Mouse (Mus musculus) kidney, embryonic 16.5 days (tissue): Measurements from ENCODE around the gene Gm3415. TPM values are rescaled to one million over a fixed set of nuclear protein-coding genes. Genes with fewer than 3 reads are reported as not detected.
"Not testable (repeated sequence)": the region's sequence is repeated elsewhere in the genome, so short reads cannot be mapped to it uniquely, and the experiment has no call there.

ENCODE experiments used
- ATAC-seq: fragments of 200-750 bp; cut with Nextera tagmentation; 2 replicates; pipeline ENCODE4 v1.8.0; 2017; ENCODE audit warnings: moderate TSS enrichment; ENCODE audit not compliant: low FRiP score, low TSS enrichment
- H3K27ac ChIP-seq: fragments of 300-500 bp; sonication (generic); 2 replicates; pipeline ENCODE4 v1.5.1; 2014; ENCODE audit warnings: low read length
- H3K27me3 ChIP-seq: fragments of 300-500 bp; sonication (generic); 2 replicates; pipeline ENCODE4 v1.6.1; 2014; ENCODE audit warnings: low read length, control low read depth, mixed read lengths; ENCODE audit not compliant: insufficient read depth
- H3K36me3 ChIP-seq: fragments of 300-500 bp; sonication (generic); 2 replicates; pipeline ENCODE4 v1.6.1; 2014; ENCODE audit warnings: low read length, control low read depth, mixed read lengths; ENCODE audit not compliant: insufficient read depth
- H3K4me1 ChIP-seq: fragments of 300-500 bp; sonication (generic); 2 replicates; pipeline ENCODE4 v1.6.1; 2014; ENCODE audit warnings: low read length, control low read depth, mixed read lengths; ENCODE audit not compliant: insufficient read depth
- H3K4me2 ChIP-seq: fragments of 300-500 bp; sonication (generic); replicated peaks from 2 replicates; pipeline ENCODE4 v1.6.1; 2014; ENCODE audit warnings: low read depth, low read length
- H3K4me3 ChIP-seq: fragments of 300-500 bp; sonication (generic); 2 replicates; pipeline ENCODE4 v1.5.1; 2014; ENCODE audit warnings: mild to moderate bottlenecking, low read length
- H3K9ac ChIP-seq: fragments of 300-500 bp; sonication (generic); replicated peaks from 2 replicates; pipeline ENCODE4 v1.6.1; 2014; ENCODE audit warnings: low read length
- H3K9me3 ChIP-seq: fragments of 300-500 bp; sonication (generic); 2 replicates; pipeline ENCODE4 v1.6.1; 2016; ENCODE audit warnings: low read length, control low read depth
- WGBS: fragments of 180-500 bp; shearing (Covaris S2); extraction: QIAGEN DNeasy Blood & Tissue Kit; methylation state at CpG from one replicate; pipeline ENCODE4 v1.1.7; 2014; 5-methylcytosine and 5-hydroxymethylcytosine counted together
- polyA plus RNA-seq: library from polyadenylated mRNA; unstranded; fragments of >200 nt; fragmentation: Nextera tagmentation; extraction: Ambion mirVana; gene quantifications from 2 replicates; pipeline ENCODE4 v1.2.1, GENCODE M21; 2015

Gm3415 gene
- not detected in 2 replicates for polyA plus RNA-seq

DNA sequence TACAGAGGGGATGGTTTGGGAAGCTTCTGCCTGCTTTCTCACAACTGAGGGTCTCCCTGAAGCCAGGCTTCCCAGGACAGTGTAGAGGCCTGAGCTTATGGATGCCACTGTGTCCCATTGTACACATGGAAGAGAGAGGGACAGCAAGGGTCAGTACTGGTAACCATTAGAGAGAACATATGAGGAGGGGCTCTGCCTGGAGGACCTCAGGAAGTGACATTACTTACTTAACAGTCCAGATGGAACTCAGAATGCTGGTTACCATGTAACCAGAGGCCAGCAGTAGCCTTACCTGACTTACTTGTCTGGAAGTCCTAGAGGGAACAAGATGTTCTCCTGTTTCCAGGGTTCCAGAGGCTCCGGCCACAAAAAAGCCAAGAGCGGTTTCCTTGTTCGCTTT is at the start of gene Gm3415:
Gm3415 (plus strand) TSS at position 301 of the 400 bp plus-strand sequence.
- no CpG with 5 or more reads among the region's 3 CpGs for WGBS

GRCm38 (mm10) chr5:146513823-146514222 is 42.1 kb upstream of the Gm3415 start, which contains the start of gene Gm3402:
Gm3402 (plus strand) TSS chr5:146514123.
- not testable (repeated sequence) for H3K4me2 ChIP-seq, H3K27me3 ChIP-seq, ATAC-seq, H3K36me3 ChIP-seq, H3K9me3 ChIP-seq, H3K27ac ChIP-seq, H3K9ac ChIP-seq, H3K4me3 ChIP-seq, H3K4me1 ChIP-seq
- WGBS, result no CpG with 5 or more reads among the region's 5 CpGs

More for the DNA sequence above, at the start of gene Gm3415:
- ATAC-seq, H3K4me3 ChIP-seq, H3K27ac ChIP-seq, H3K36me3 ChIP-seq, H3K9me3 ChIP-seq, H3K4me1 ChIP-seq, H3K9ac ChIP-seq, H3K4me2 ChIP-seq, H3K27me3 ChIP-seq: not testable (repeated sequence)

DNA sequence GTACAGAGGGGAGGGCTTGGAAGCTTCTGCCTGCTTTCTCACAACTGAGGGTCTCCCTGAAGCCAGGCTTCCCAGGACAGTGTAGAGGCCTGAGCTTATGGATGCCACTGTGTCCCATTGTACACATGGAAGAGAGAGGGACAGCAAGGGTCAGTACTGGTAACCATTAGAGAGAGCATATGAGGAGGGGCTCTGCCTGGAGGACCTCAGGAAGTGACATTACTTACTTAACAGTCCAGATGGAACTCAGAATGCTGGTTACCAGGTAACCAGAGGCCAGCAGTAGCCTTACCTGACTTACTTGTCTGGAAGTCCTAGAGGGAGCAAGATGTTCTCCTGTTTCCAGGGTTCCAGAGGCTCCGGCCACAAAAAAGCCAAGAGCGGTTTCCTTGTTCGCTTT is 30.4 kb upstream of the Gm3415 start, which contains the start of gene Gm3404:
Gm3404 (plus strand) TSS at position 301 of the 400 bp plus-strand sequence.
- ATAC-seq, H3K36me3 ChIP-seq, H3K4me2 ChIP-seq, H3K27ac ChIP-seq, H3K4me1 ChIP-seq, H3K4me3 ChIP-seq, H3K9ac ChIP-seq, H3K9me3 ChIP-seq, H3K27me3 ChIP-seq: not testable (repeated sequence)
- WGBS, result 100% methylated on average over 2 of the region's 3 CpGs

DNA sequence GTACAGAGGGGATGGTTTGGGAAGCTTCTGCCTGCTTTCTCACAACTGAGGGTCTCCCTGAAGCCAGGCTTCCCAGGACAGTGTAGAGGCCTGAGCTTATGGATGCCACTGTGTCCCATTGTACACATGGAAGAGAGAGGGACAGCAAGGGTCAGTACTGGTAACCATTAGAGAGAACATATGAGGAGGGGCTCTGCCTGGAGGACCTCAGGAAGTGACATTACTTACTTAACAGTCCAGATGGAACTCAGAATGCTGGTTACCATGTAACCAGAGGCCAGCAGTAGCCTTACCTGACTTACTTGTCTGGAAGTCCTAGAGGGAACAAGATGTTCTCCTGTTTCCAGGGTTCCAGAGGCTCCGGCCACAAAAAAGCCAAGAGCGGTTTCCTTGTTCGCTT is 18.6 kb upstream of the Gm3415 start, which contains the start of gene Gm3409:
Gm3409 (plus strand) TSS at position 301 of the 400 bp plus-strand sequence.
- H3K27me3 ChIP-seq, H3K4me3 ChIP-seq, H3K9me3 ChIP-seq, H3K9ac ChIP-seq, H3K4me1 ChIP-seq, H3K27ac ChIP-seq, ATAC-seq, H3K36me3 ChIP-seq, H3K4me2 ChIP-seq: not testable (repeated sequence)
- no CpG with 5 or more reads among the region's 3 CpGs for WGBS

- no peaks in the 10 kb centered on the region for H3K27me3 ChIP-seq
- H3K9me3 ChIP-seq, result no peaks in the 10 kb centered on the region
- no peak overlapping the region for H3K4me3 ChIP-seq
- H3K27ac ChIP-seq, result no peak overlapping the region
- no peak for ATAC-seq
- WGBS, result 77% methylated on average over 1 of the region's 1 CpGs
- H3K4me2 ChIP-seq, result no peak overlapping the region
- H3K36me3 ChIP-seq, result no peaks in the 10 kb centered on the region
- H3K9ac ChIP-seq, result no peak overlapping the region
- H3K4me1 ChIP-seq, result no peaks in the 10 kb centered on the region
Observed at GRCm38 (mm10) chr5:146564259-146564658, 8.3 kb downstream of the Gm3415 start.

DNA sequence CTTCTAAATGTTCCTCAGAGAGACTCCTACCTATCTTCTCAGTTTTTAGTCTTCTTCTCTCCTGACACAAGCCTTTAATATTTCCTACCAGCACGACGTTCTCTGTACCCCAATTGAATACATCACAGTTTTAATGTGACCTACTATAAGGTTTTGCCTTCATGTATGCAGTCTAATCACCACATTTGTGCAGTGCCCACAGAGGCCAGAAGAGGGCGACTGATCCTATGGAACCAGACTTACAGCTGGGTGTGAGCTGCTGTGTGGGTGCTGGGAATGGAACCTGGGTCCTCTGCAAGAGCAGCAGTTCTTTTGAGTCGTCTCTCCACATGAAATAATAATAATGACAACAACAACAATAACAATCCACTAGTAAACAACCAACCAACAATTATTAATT is 11.1 kb downstream of the Gm3415 start:
- Histone ChIP-seq H3K4me1 (peaks cover 4% of the 10 kb centered on the region; the same call in 1 of the 2 replicates), H3K9ac (no peak overlapping the region), H3K27me3 (no peaks in the 10 kb centered on the region), H3K27ac (no peak overlapping the region), H3K4me3 (no peak overlapping the region), H3K4me2 (no peak overlapping the region), H3K9me3 (no peaks in the 10 kb centered on the region), H3K36me3 (no peaks in the 10 kb centered on the region)
- 64% methylated on average over 4 of the region's 4 CpGs for WGBS
- ATAC-seq, result no peak

GRCm38 (mm10) chr5:146570179-146570578 is 14.2 kb downstream of the Gm3415 start:
- H3K36me3 ChIP-seq, H3K9ac ChIP-seq, H3K4me3 ChIP-seq, H3K27ac ChIP-seq, H3K4me1 ChIP-seq, H3K4me2 ChIP-seq, H3K27me3 ChIP-seq, H3K9me3 ChIP-seq: not testable (repeated sequence)
- 76% methylated on average over 6 of the region's 6 CpGs for WGBS
- ATAC-seq, result peak; percentile 71

- not testable (repeated sequence) for ATAC-seq, H3K9me3 ChIP-seq, H3K4me3 ChIP-seq, H3K4me1 ChIP-seq, H3K4me2 ChIP-seq, H3K27ac ChIP-seq, H3K9ac ChIP-seq, H3K36me3 ChIP-seq, H3K27me3 ChIP-seq
- 62% methylated on average over 6 of the region's 6 CpGs for WGBS
Observed at GRCm38 (mm10) chr5:146571830-146572734, 16.1 kb downstream of the Gm3415 start.

GRCm38 (mm10) chr5:146572735-146573042 is 16.8 kb downstream of the Gm3415 start:
- not testable (repeated sequence) for H3K4me3 ChIP-seq, H3K4me1 ChIP-seq, H3K9ac ChIP-seq, H3K36me3 ChIP-seq, H3K27me3 ChIP-seq, H3K27ac ChIP-seq, H3K9me3 ChIP-seq, H3K4me2 ChIP-seq, ATAC-seq
- 96% methylated on average over 4 of the region's 4 CpGs for WGBS

- H3K4me1 ChIP-seq, result no peaks in the 10 kb centered on the region
- no peaks in the 10 kb centered on the region for H3K36me3 ChIP-seq
- 93% methylated on average over 3 of the region's 3 CpGs for WGBS
- no peak overlapping the region for H3K9ac ChIP-seq
- H3K9me3 ChIP-seq, result no peaks in the 10 kb centered on the region
- no peak for ATAC-seq
- no peaks in the 10 kb centered on the region for H3K27me3 ChIP-seq
- H3K4me3 ChIP-seq, result no peak overlapping the region
- H3K4me2 ChIP-seq, result no peak overlapping the region
- H3K27ac ChIP-seq, result no peak overlapping the region
Observed at GRCm38 (mm10) chr5:146576668-146577067, 20.7 kb downstream of the Gm3415 start.
